Mouse (Mus musculus) testis, adult 2 months (tissue): ENCODE data around the gene Gmfg.

ENCODE experiments used
- CTCF ChIP-seq: fragments of 200-500 bp; IDR thresholded peaks from 2 replicates; pipeline ENCODE4 v1.5.1; 2012; ENCODE audit warnings: low read depth, mild to moderate bottlenecking, inconsistent platforms, low read length, moderate library complexity; ENCODE audit not compliant: control insufficient read depth, insufficient read depth, insufficient replicate concordance
- POLR2A ChIP-seq: fragments of 200-500 bp; IDR thresholded peaks from 2 replicates; pipeline ENCODE4 v1.6.1; 2012; ENCODE audit warnings: low read depth, mild to moderate bottlenecking, inconsistent platforms, low read length, moderate library complexity; ENCODE audit not compliant: control insufficient read depth

GRCm38 (mm10) chr7:28410841-28411475, 26.3 kb upstream of the Gmfg start:
- TF ChIP-seq POLR2A, result no peak
- TF ChIP-seq CTCF, result no peak
